Mouse (Mus musculus): ENCODE results near the gene Phlpp2. TPM values are rescaled to one million over a fixed set of nuclear protein-coding genes. Genes with fewer than 3 reads are reported as not detected.

The Phlpp2 gene
- polyA plus RNA-seq, 1 experiment, result 2.9 TPM

GRCm38 (mm10) chr8:109962896-109963295 lies 94.6 kb downstream of the Phlpp2 start:
- Histone ChIP-seq H3K27ac (ENCODE audit: control insufficient read depth, insufficient read depth, low read depth, low read length) (no peak overlapping the region), H3K27me3 (ENCODE audit: control insufficient read depth, insufficient read depth, low read length) (no peaks in the 10 kb centered on the region)
- TF ChIP-seq CTCF (IDR thresholded peaks at IDR 0.05; ENCODE audit: control insufficient read depth, insufficient read depth, insufficient replicate concordance, low read depth, low read length) (no peak), POLR2A (IDR thresholded peaks at IDR 0.05; ENCODE audit: control insufficient read depth, low read depth, low read length) (no peak)

GRCm38 (mm10) chr8:109963421-109963820 lies 95.1 kb downstream of the Phlpp2 start:
- no peak overlapping the region for H3K27ac ChIP-seq (ENCODE audit: control insufficient read depth, insufficient read depth, low read depth, low read length)
- no peaks in the 10 kb centered on the region for H3K27me3 ChIP-seq (ENCODE audit: control insufficient read depth, insufficient read depth, low read length)

More at GRCm38 (mm10) chr8:109962896-109963295, 94.6 kb downstream of the Phlpp2 start:
- peaks cover 17% of the 10 kb centered on the region for H3K4me1 ChIP-seq (ENCODE audit: control insufficient read depth, insufficient read depth, low read length)
- no peaks in the 10 kb centered on the region for H3K36me3 ChIP-seq (ENCODE audit: control insufficient read depth, insufficient read depth, low read length)
- no peak overlapping the region for H3K4me3 ChIP-seq (ENCODE audit: control insufficient read depth, low read depth, low read length)

GRCm38 (mm10) chr8:109964106-109964505 lies 95.8 kb downstream of the Phlpp2 start:
- H3K27me3 ChIP-seq (ENCODE audit: control insufficient read depth, insufficient read depth, low read length), result no peaks in the 10 kb centered on the region
- no peak overlapping the region for H3K4me3 ChIP-seq (ENCODE audit: control insufficient read depth, low read depth, low read length)
- no peak overlapping the region for H3K27ac ChIP-seq (ENCODE audit: control insufficient read depth, insufficient read depth, low read depth, low read length)
- H3K36me3 ChIP-seq (ENCODE audit: control insufficient read depth, insufficient read depth, low read length), result no peaks in the 10 kb centered on the region
- no peak for TF ChIP-seq CTCF (IDR thresholded peaks at IDR 0.05; ENCODE audit: control insufficient read depth, insufficient read depth, insufficient replicate concordance, low read depth, low read length)
- TF ChIP-seq POLR2A (IDR thresholded peaks at IDR 0.05; ENCODE audit: control insufficient read depth, low read depth, low read length), result no peak
- H3K4me1 ChIP-seq (ENCODE audit: control insufficient read depth, insufficient read depth, low read length), result peaks cover 17% of the 10 kb centered on the region

More at GRCm38 (mm10) chr8:109963421-109963820, 95.1 kb downstream of the Phlpp2 start:
- Histone ChIP-seq H3K4me1 (ENCODE audit: control insufficient read depth, insufficient read depth, low read length) (peaks cover 17% of the 10 kb centered on the region), H3K4me3 (ENCODE audit: control insufficient read depth, low read depth, low read length) (no peak overlapping the region), H3K36me3 (ENCODE audit: control insufficient read depth, insufficient read depth, low read length) (no peaks in the 10 kb centered on the region)
- TF ChIP-seq CTCF (IDR thresholded peaks at IDR 0.05; ENCODE audit: control insufficient read depth, insufficient read depth, insufficient replicate concordance, low read depth, low read length), result no peak
- TF ChIP-seq POLR2A (IDR thresholded peaks at IDR 0.05; ENCODE audit: control insufficient read depth, low read depth, low read length), result no peak

GRCm38 (mm10) chr8:109968837-109969236 lies 100.5 kb downstream of the Phlpp2 start:
- Histone ChIP-seq H3K4me1 (ENCODE audit: control insufficient read depth, insufficient read depth, low read length) (peaks cover 4% of the 10 kb centered on the region; the same call in 1 of the 2 replicates), H3K4me3 (ENCODE audit: control insufficient read depth, low read depth, low read length) (peak overlapping the region; percentile 12), H3K27ac (ENCODE audit: control insufficient read depth, insufficient read depth, low read depth, low read length) (no peak overlapping the region), H3K36me3 (ENCODE audit: control insufficient read depth, insufficient read depth, low read length) (no peaks in the 10 kb centered on the region), H3K27me3 (ENCODE audit: control insufficient read depth, insufficient read depth, low read length) (no peaks in the 10 kb centered on the region)
- TF ChIP-seq POLR2A (IDR thresholded peaks at IDR 0.05; ENCODE audit: control insufficient read depth, low read depth, low read length) (no peak), CTCF (IDR thresholded peaks at IDR 0.05; ENCODE audit: control insufficient read depth, insufficient read depth, insufficient replicate concordance, low read depth, low read length) (no peak)

GRCm38 (mm10) chr8:109970323-109970722 lies 102.0 kb downstream of the Phlpp2 start:
- H3K36me3 ChIP-seq (ENCODE audit: control insufficient read depth, insufficient read depth, low read length), result no peaks in the 10 kb centered on the region
- no peak overlapping the region for H3K27ac ChIP-seq (ENCODE audit: control insufficient read depth, insufficient read depth, low read depth, low read length)
- H3K4me1 ChIP-seq (ENCODE audit: control insufficient read depth, insufficient read depth, low read length), result peaks cover 2% of the 10 kb centered on the region; the same call in 1 of the 2 replicates
- TF ChIP-seq CTCF (IDR thresholded peaks at IDR 0.05; ENCODE audit: control insufficient read depth, insufficient read depth, insufficient replicate concordance, low read depth, low read length) (peak; percentile 53; the same call in 1 of the 2 replicates), POLR2A (IDR thresholded peaks at IDR 0.05; ENCODE audit: control insufficient read depth, low read depth, low read length) (no peak)
- no peak overlapping the region for H3K4me3 ChIP-seq (ENCODE audit: control insufficient read depth, low read depth, low read length)
- H3K27me3 ChIP-seq (ENCODE audit: control insufficient read depth, insufficient read depth, low read length), result no peaks in the 10 kb centered on the region

GRCm38 (mm10) chr8:109972901-109973300 lies 104.6 kb downstream of the Phlpp2 start:
- Histone ChIP-seq H3K27me3 (ENCODE audit: control insufficient read depth, insufficient read depth, low read length) (no peaks in the 10 kb centered on the region), H3K36me3 (ENCODE audit: control insufficient read depth, insufficient read depth, low read length) (no peaks in the 10 kb centered on the region), H3K27ac (ENCODE audit: control insufficient read depth, insufficient read depth, low read depth, low read length) (no peak overlapping the region), H3K4me1 (ENCODE audit: control insufficient read depth, insufficient read depth, low read length) (peaks cover 2% of the 10 kb centered on the region; the same call in 1 of the 2 replicates), H3K4me3 (ENCODE audit: control insufficient read depth, low read depth, low read length) (no peak overlapping the region)
- no peak for TF ChIP-seq CTCF (IDR thresholded peaks at IDR 0.05; ENCODE audit: control insufficient read depth, insufficient read depth, insufficient replicate concordance, low read depth, low read length)
- TF ChIP-seq POLR2A (IDR thresholded peaks at IDR 0.05; ENCODE audit: control insufficient read depth, low read depth, low read length), result no peak

GRCm38 (mm10) chr8:109979339-109979738 lies 111.0 kb downstream of the Phlpp2 start:
- TF ChIP-seq POLR2A (IDR thresholded peaks at IDR 0.05; ENCODE audit: control insufficient read depth, low read depth, low read length) (no peak), CTCF (IDR thresholded peaks at IDR 0.05; ENCODE audit: control insufficient read depth, insufficient read depth, insufficient replicate concordance, low read depth, low read length) (no peak)

More at GRCm38 (mm10) chr8:109979339-109979738, 111.0 kb downstream of the Phlpp2 start:
- no peaks in the 10 kb centered on the region for H3K36me3 ChIP-seq (ENCODE audit: control insufficient read depth, insufficient read depth, low read length)
- H3K27me3 ChIP-seq (ENCODE audit: control insufficient read depth, insufficient read depth, low read length), result no peaks in the 10 kb centered on the region
- no peak overlapping the region for H3K4me3 ChIP-seq (ENCODE audit: control insufficient read depth, low read depth, low read length)
- peaks cover 6% of the 10 kb centered on the region for H3K4me1 ChIP-seq (ENCODE audit: control insufficient read depth, insufficient read depth, low read length)
- no peak overlapping the region for H3K27ac ChIP-seq (ENCODE audit: control insufficient read depth, insufficient read depth, low read depth, low read length)
